Mouse (Mus musculus) neural tube, embryonic 15.5 days (tissue): ENCODE measurements around the gene Runx2. TPM values are rescaled to one million over a fixed set of nuclear protein-coding genes. Genes with fewer than 3 reads are reported as not detected.

Source experiments
- ATAC-seq: fragments of 200-750 bp; cut with Nextera tagmentation; 2 replicates; pipeline ENCODE4 v1.8.0; 2017; ENCODE audit warnings: mild to moderate bottlenecking, moderate TSS enrichment, moderate library complexity; ENCODE audit not compliant: low FRiP score
- H3K27ac ChIP-seq: fragments of 300-500 bp; sonication (generic); replicated peaks from 2 replicates; pipeline ENCODE4 v1.5.1; 2015; ENCODE audit warnings: mild to moderate bottlenecking, inconsistent platforms
- H3K27me3 ChIP-seq: fragments of 300-500 bp; sonication (generic); replicated peaks from 2 replicates; pipeline ENCODE4 v1.6.1; 2015; ENCODE audit warnings: inconsistent platforms
- H3K36me3 ChIP-seq: fragments of 300-500 bp; sonication (generic); 2 replicates; pipeline ENCODE4 v1.6.1; 2015; ENCODE audit warnings: inconsistent platforms
- H3K4me1 ChIP-seq: fragments of 300-500 bp; sonication (generic); 2 replicates; pipeline ENCODE4 v1.6.1; 2015; ENCODE audit warnings: inconsistent platforms
- H3K4me2 ChIP-seq: fragments of 300-500 bp; sonication (generic); 2 replicates; pipeline ENCODE4 v1.6.1; 2015; ENCODE audit warnings: inconsistent platforms, mild to moderate bottlenecking, moderate library complexity
- H3K4me3 ChIP-seq: fragments of 300-500 bp; sonication (generic); replicated peaks from 2 replicates; pipeline ENCODE4 v1.5.1; 2015; ENCODE audit warnings: mild to moderate bottlenecking, inconsistent platforms
- H3K9ac ChIP-seq: fragments of 300-500 bp; sonication (generic); replicated peaks from 2 replicates; pipeline ENCODE4 v1.6.1; 2015; ENCODE audit warnings: mild to moderate bottlenecking, inconsistent platforms
- H3K9me3 ChIP-seq: fragments of 300-500 bp; sonication (generic); replicated peaks from 2 replicates; pipeline ENCODE4 v1.6.1; 2016; ENCODE audit warnings: inconsistent platforms
- WGBS: fragments of 180-500 bp; shearing (Covaris S2); methylation state at CpG from one replicate; pipeline ENCODE4 v1.1.7; 2015; ENCODE audit warnings: mixed read lengths; 5-methylcytosine and 5-hydroxymethylcytosine counted together
- polyA plus RNA-seq: library from polyadenylated mRNA; unstranded; fragments of >200 nt; fragmentation: Nextera tagmentation; extraction: Ambion mirVana; gene quantifications from 2 replicates; pipeline ENCODE4 v1.2.1, GENCODE M21; 2015

The Runx2 gene
- polyA plus RNA-seq, 1 experiment from 2014 or later, result 0.68 TPM

- Histone ChIP-seq H3K27ac (no peak overlapping the region), H3K4me3 (no peak overlapping the region), H3K9me3 (no peaks in the 10 kb centered on the region), H3K27me3 (no peaks in the 10 kb centered on the region), H3K36me3 (no peaks in the 10 kb centered on the region), H3K9ac (no peak overlapping the region), H3K4me1 (peaks cover 5% of the 10 kb centered on the region), H3K4me2 (no peak overlapping the region)
- ATAC-seq, result no peak
- 91% methylated on average over 8 of the region's 8 CpGs for WGBS
Measured at GRCm38 (mm10) chr17:44651613-44652012, 163.0 kb downstream of the Runx2 start.

- H3K9me3 ChIP-seq, result no peaks in the 10 kb centered on the region
- H3K9ac ChIP-seq, result no peak overlapping the region
- no peak overlapping the region for H3K4me2 ChIP-seq
- no peak overlapping the region for H3K27ac ChIP-seq
- no peak overlapping the region for H3K4me3 ChIP-seq
- 79% methylated on average over 2 of the region's 2 CpGs for WGBS
- ATAC-seq, result no peak
- peaks cover 5% of the 10 kb centered on the region for H3K4me1 ChIP-seq
- H3K36me3 ChIP-seq, result no peaks in the 10 kb centered on the region
- H3K27me3 ChIP-seq, result no peaks in the 10 kb centered on the region
Measured at GRCm38 (mm10) chr17:44650431-44650830, 164.2 kb downstream of the Runx2 start.

GRCm38 (mm10) chr17:44649056-44649455, 165.5 kb downstream of the Runx2 start:
- no peak overlapping the region for H3K4me3 ChIP-seq
- WGBS, result 11% methylated on average over 8 of the region's 8 CpGs

GRCm38 (mm10) chr17:44647916-44648315, 166.7 kb downstream of the Runx2 start:
- Histone ChIP-seq H3K4me3 (no peak overlapping the region), H3K9ac (no peak overlapping the region), H3K9me3 (no peaks in the 10 kb centered on the region), H3K36me3 (no peaks in the 10 kb centered on the region), H3K27me3 (no peaks in the 10 kb centered on the region), H3K27ac (no peak overlapping the region), H3K4me1 (peaks cover 5% of the 10 kb centered on the region), H3K4me2 (no peak overlapping the region)
- 64% methylated on average over 6 of the region's 6 CpGs for WGBS
- ATAC-seq, result no peak

More at GRCm38 (mm10) chr17:44649056-44649455, 165.5 kb downstream of the Runx2 start:
- Histone ChIP-seq H3K27ac (no peak overlapping the region), H3K4me1 (peaks cover 5% of the 10 kb centered on the region), H3K4me2 (no peak overlapping the region), H3K27me3 (no peaks in the 10 kb centered on the region), H3K36me3 (no peaks in the 10 kb centered on the region), H3K9ac (no peak overlapping the region), H3K9me3 (no peaks in the 10 kb centered on the region)
- ATAC-seq, result no peak

GRCm38 (mm10) chr17:44645146-44645545, 169.5 kb downstream of the Runx2 start:
- no peak overlapping the region for H3K4me3 ChIP-seq
- H3K36me3 ChIP-seq, result no peaks in the 10 kb centered on the region
- no peak for ATAC-seq
- peaks cover 5% of the 10 kb centered on the region for H3K4me1 ChIP-seq
- H3K4me2 ChIP-seq, result no peak overlapping the region
- no peaks in the 10 kb centered on the region for H3K27me3 ChIP-seq
- H3K27ac ChIP-seq, result no peak overlapping the region
- 91% methylated on average over 8 of the region's 8 CpGs for WGBS
- no peaks in the 10 kb centered on the region for H3K9me3 ChIP-seq
- H3K9ac ChIP-seq, result no peak overlapping the region

GRCm38 (mm10) chr17:44643260-44643659, 171.3 kb downstream of the Runx2 start:
- no peaks in the 10 kb centered on the region for H3K9me3 ChIP-seq
- no peak overlapping the region for H3K9ac ChIP-seq
- 90% methylated on average over 6 of the region's 6 CpGs for WGBS
- no peak overlapping the region for H3K4me2 ChIP-seq
- no peaks in the 10 kb centered on the region; the same call in 1 of the 2 replicates for H3K4me1 ChIP-seq
- no peak for ATAC-seq
- H3K27me3 ChIP-seq, result no peaks in the 10 kb centered on the region
- H3K36me3 ChIP-seq, result no peaks in the 10 kb centered on the region
- H3K4me3 ChIP-seq, result no peak overlapping the region
- H3K27ac ChIP-seq, result no peak overlapping the region

- H3K4me1 ChIP-seq, result 0 out of 2 replicates have a peak, but pooled peaks cover 3% of the 10 kb centered on the region
- H3K27me3 ChIP-seq, result no peaks in the 10 kb centered on the region
- no peak overlapping the region for H3K4me2 ChIP-seq
- H3K9me3 ChIP-seq, result no peaks in the 10 kb centered on the region
- no peaks in the 10 kb centered on the region for H3K36me3 ChIP-seq
- no peak for ATAC-seq
- H3K27ac ChIP-seq, result no peak overlapping the region
- H3K4me3 ChIP-seq, result no peak overlapping the region
- WGBS, result 83% methylated on average over 4 of the region's 4 CpGs
- no peak overlapping the region for H3K9ac ChIP-seq
Measured at GRCm38 (mm10) chr17:44642126-44642525, 172.5 kb downstream of the Runx2 start.

- ATAC-seq, result no peak
- WGBS, result 85% methylated on average over 3 of the region's 3 CpGs
Measured at GRCm38 (mm10) chr17:44640910-44641309, 173.7 kb downstream of the Runx2 start.

GRCm38 (mm10) chr17:44639446-44639845, 175.2 kb downstream of the Runx2 start:
- H3K36me3 ChIP-seq, result no peaks in the 10 kb centered on the region
- H3K27ac ChIP-seq, result no peak overlapping the region
- H3K9me3 ChIP-seq, result no peaks in the 10 kb centered on the region
- H3K4me3 ChIP-seq, result no peak overlapping the region
- 94% methylated on average over 14 of the region's 14 CpGs for WGBS
- H3K9ac ChIP-seq, result no peak overlapping the region
- ATAC-seq, result no peak; the same call in 1 of the 2 replicates
- 0 out of 2 replicates have a peak, but pooled peaks cover 5% of the 10 kb centered on the region for H3K4me1 ChIP-seq
- H3K27me3 ChIP-seq, result no peaks in the 10 kb centered on the region
- H3K4me2 ChIP-seq, result no peak overlapping the region

More at GRCm38 (mm10) chr17:44640910-44641309, 173.7 kb downstream of the Runx2 start:
- no peak overlapping the region for H3K9ac ChIP-seq
- no peaks in the 10 kb centered on the region for H3K9me3 ChIP-seq
- H3K4me2 ChIP-seq, result no peak overlapping the region
- H3K4me1 ChIP-seq, result 0 out of 2 replicates have a peak, but pooled peaks cover 5% of the 10 kb centered on the region
- H3K4me3 ChIP-seq, result no peak overlapping the region
- H3K36me3 ChIP-seq, result no peaks in the 10 kb centered on the region
- H3K27ac ChIP-seq, result no peak overlapping the region
- no peaks in the 10 kb centered on the region for H3K27me3 ChIP-seq

GRCm38 (mm10) chr17:44637181-44637880, 177.3 kb downstream of the Runx2 start:
- Histone ChIP-seq H3K36me3 (no peaks in the 10 kb centered on the region), H3K4me3 (no peak overlapping the region), H3K4me2 (no peak overlapping the region), H3K9ac (no peak overlapping the region), H3K27me3 (no peaks in the 10 kb centered on the region), H3K27ac (no peak overlapping the region), H3K4me1 (0 out of 2 replicates have a peak, but pooled peaks cover 5% of the 10 kb centered on the region), H3K9me3 (no peaks in the 10 kb centered on the region)
- WGBS, result 72% methylated on average over 10 of the region's 10 CpGs
- ATAC-seq, result no peak; the same call in 1 of the 2 replicates

GRCm38 (mm10) chr17:44634486-44634885, 180.1 kb downstream of the Runx2 start:
- ATAC-seq, result no peak
- WGBS, result 58% methylated on average over 5 of the region's 5 CpGs
- no peaks in the 10 kb centered on the region for H3K36me3 ChIP-seq
- no peaks in the 10 kb centered on the region for H3K27me3 ChIP-seq
- no peak overlapping the region for H3K9ac ChIP-seq
- no peak overlapping the region for H3K27ac ChIP-seq
- 0 out of 2 replicates have a peak, but pooled peaks cover 5% of the 10 kb centered on the region for H3K4me1 ChIP-seq
- no peak overlapping the region for H3K4me2 ChIP-seq
- H3K4me3 ChIP-seq, result no peak overlapping the region
- H3K9me3 ChIP-seq, result no peaks in the 10 kb centered on the region
